Mouse (Mus musculus): ENCODE measurements around the gene Ccdc174.

Ccdc174 gene

DNA sequence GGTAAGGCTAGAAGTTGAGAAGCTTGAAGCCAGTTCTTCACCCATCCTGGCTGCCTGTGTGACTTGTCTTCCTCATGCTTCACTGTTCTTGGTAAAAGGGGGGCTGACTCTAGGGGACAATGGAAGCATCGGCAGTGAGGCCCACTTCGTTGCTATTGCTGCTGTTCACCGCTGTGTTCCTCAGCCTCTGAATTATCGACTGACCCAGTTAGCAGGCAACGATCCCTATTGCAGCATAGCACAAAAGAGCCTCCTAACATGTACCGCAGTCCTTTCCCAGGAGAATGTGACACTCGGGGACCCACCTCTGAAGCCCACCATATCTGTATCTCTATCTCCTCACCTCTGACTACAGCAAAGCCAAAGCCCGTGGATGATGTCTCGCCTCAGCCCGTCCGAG lies 39.9 kb downstream of the Ccdc174 start:
- DNase-seq (ENCODE audit: low read depth, low spot score): no peak

- no peak for DNase-seq (ENCODE audit: low read depth, low spot score)
Measured at GRCm38 (mm10) chr6:91931231-91931630, 53.4 kb downstream of the Ccdc174 start.

GRCm38 (mm10) chr6:91938491-91938890 lies 60.6 kb downstream of the Ccdc174 start:
- DNase-seq (ENCODE audit: low read depth, low spot score): no peak

DNA sequence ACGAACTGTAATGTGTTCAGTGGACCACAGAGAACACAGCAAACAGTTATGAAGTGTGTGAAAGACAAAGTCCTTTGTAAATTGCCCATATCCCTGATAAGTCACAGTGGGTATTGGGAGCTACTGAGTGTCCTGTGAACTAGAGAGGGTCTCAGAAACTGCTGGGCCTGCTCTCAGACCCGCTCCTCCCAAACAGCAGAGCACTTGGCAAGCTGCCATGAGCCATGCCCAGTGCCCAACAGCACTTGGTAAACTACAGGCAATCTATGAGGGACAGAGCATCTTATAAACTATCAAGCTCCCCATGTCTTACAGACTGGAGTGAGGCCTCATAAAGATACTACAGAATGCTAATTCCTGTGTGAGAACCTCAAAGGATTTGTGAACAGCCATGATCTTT lies 70.6 kb downstream of the Ccdc174 start:
- DNase-seq (ENCODE audit: low read depth, low spot score): no peak
